Mouse (Mus musculus) T-helper 17 cell (primary cell): ENCODE data around the gene Ank3.

Experiments used
- in situ Hi-C, 2 experiments: fragments of 300-600 bp; cut with MboI, MseI; formaldehyde crosslinking; loops; 1 replicate in 1 of 2; 2 replicates in 1 of 2; pipeline ENCODE4 v1.15.1; 2025; ENCODE audit warnings: high pct_unique_total_duplicates in 2 of 2

The Ank3 gene

GRCm38 (mm10) chr10:69467182-69467581, 68.6 kb downstream of the Ank3 start:
- in situ Hi-C loops, result no loop called here

- in situ Hi-C loops, result no loop called here
Measured at GRCm38 (mm10) chr10:69471841-69472240, 73.3 kb downstream of the Ank3 start.

GRCm38 (mm10) chr10:69476871-69477270, 78.3 kb downstream of the Ank3 start:
- in situ Hi-C loops, result no loop called here

GRCm38 (mm10) chr10:69477656-69478055, 79.1 kb downstream of the Ank3 start:
- in situ Hi-C loops, result no loop called here

- in situ Hi-C loops, result no loop called here
Measured at GRCm38 (mm10) chr10:69478831-69479230, 80.3 kb downstream of the Ank3 start.

- in situ Hi-C loops, result no loop called here
Measured at GRCm38 (mm10) chr10:69485191-69485786, 86.7 kb downstream of the Ank3 start.

GRCm38 (mm10) chr10:69490182-69490581, 91.6 kb downstream of the Ank3 start:
- in situ Hi-C loops, result no loop called here

GRCm38 (mm10) chr10:69491975-69492374, 93.4 kb downstream of the Ank3 start:
- in situ Hi-C loops, result no loop called here

GRCm38 (mm10) chr10:69497382-69497781, 98.8 kb downstream of the Ank3 start:
- in situ Hi-C loops, result no loop called here

GRCm38 (mm10) chr10:69500171-69500860, 101.7 kb downstream of the Ank3 start:
- in situ Hi-C loops, result no loop called here

GRCm38 (mm10) chr10:69503791-69504190, 105.2 kb downstream of the Ank3 start:
- in situ Hi-C loops, result no loop called here

GRCm38 (mm10) chr10:69507719-69508118, 109.1 kb downstream of the Ank3 start:
- in situ Hi-C loops, result no loop called here

GRCm38 (mm10) chr10:69510392-69510791, 111.8 kb downstream of the Ank3 start:
- in situ Hi-C loops, result no loop called here

- in situ Hi-C loops, result no loop called here
Measured at GRCm38 (mm10) chr10:69511234-69511633, 112.7 kb downstream of the Ank3 start.

GRCm38 (mm10) chr10:69521977-69522376, 123.4 kb downstream of the Ank3 start:
- in situ Hi-C loops, result no loop called here

- in situ Hi-C loops, result no loop called here
Measured at GRCm38 (mm10) chr10:69523202-69523601, 124.6 kb downstream of the Ank3 start.

- in situ Hi-C loops, result loop anchor here in 1 of 2 experiments (5.0 kb wide), 1 partner anchor 70 kb away; no protein-coding TSS in a partner anchor
Measured at GRCm38 (mm10) chr10:69527318-69527717, 128.7 kb downstream of the Ank3 start.

- in situ Hi-C loops, result loop anchor here in 1 of 2 experiments (5.0 kb wide), 1 partner anchor 69 kb away; no protein-coding TSS in a partner anchor
Measured at GRCm38 (mm10) chr10:69528746-69529145, 130.2 kb downstream of the Ank3 start.

- in situ Hi-C loops, result no loop called here
Measured at GRCm38 (mm10) chr10:69530326-69530725, 131.8 kb downstream of the Ank3 start.

GRCm38 (mm10) chr10:69531569-69531968, 133.0 kb downstream of the Ank3 start:
- in situ Hi-C loops, result no loop called here

- in situ Hi-C loops, result no loop called here
Measured at GRCm38 (mm10) chr10:69532169-69532730, 133.7 kb downstream of the Ank3 start.

GRCm38 (mm10) chr10:69533505-69534388, 135.2 kb downstream of the Ank3 start:
- in situ Hi-C loops, result no loop called here
